Mouse (Mus musculus) ES-E14 (cell line): ENCODE data around the gene Cadm1. TPM values are rescaled to one million over a fixed set of nuclear protein-coding genes. Genes with fewer than 3 reads are reported as not detected.

Source experiments
- DNase-seq: peaks from one replicate; pipeline ENCODE4 v3.0.0-alpha.2; 2013; ENCODE audit warnings: low read depth, low spot score
- H3K27ac ChIP-seq: 2 replicates; pipeline ENCODE4 v1.5.1; 2012; ENCODE audit warnings: low read depth, mild to moderate bottlenecking, low read length, moderate library complexity, mixed read lengths; ENCODE audit not compliant: poor library complexity, insufficient read depth, severe bottlenecking
- H3K36me3 ChIP-seq: 2 replicates; pipeline ENCODE4 v1.6.1; 2012; ENCODE audit warnings: mild to moderate bottlenecking, low read length, moderate library complexity, mixed read lengths; ENCODE audit not compliant: control insufficient read depth, poor library complexity, insufficient read depth, severe bottlenecking
- H3K4me1 ChIP-seq, 2 experiments: fragments of 150-350 bp in 1 of 2; sonication (generic) in 1 of 2; 2 replicates each; pipeline ENCODE4 v1.6.1; 2012; ENCODE audit warnings: low read length in 2 of 2, mild to moderate bottlenecking in 1 of 2, mixed read lengths in 1 of 2; ENCODE audit not compliant: control insufficient read depth in 2 of 2, insufficient read depth in 2 of 2, poor library complexity in 1 of 2
- H3K4me3 ChIP-seq, 2 experiments: fragments of 150-350 bp in 1 of 2; sonication (generic) in 1 of 2; 2 replicates each; pipeline ENCODE4 v1.5.1; 2012; ENCODE audit warnings: low read length in 2 of 2, low read depth in 1 of 2, mild to moderate bottlenecking in 1 of 2, mixed read lengths in 1 of 2; ENCODE audit not compliant: insufficient read depth in 1 of 2, poor library complexity in 1 of 2, severe bottlenecking in 1 of 2
- H3K9ac ChIP-seq: 2 replicates; pipeline ENCODE4 v1.6.1; 2012; ENCODE audit warnings: low read depth, mild to moderate bottlenecking, low read length, mixed read lengths; ENCODE audit not compliant: poor library complexity, insufficient read depth, severe bottlenecking
- H3K9me3 ChIP-seq: fragments of 150-350 bp; sonication (generic); 2 replicates; pipeline ENCODE4 v1.6.1; 2012; ENCODE audit warnings: low read depth, mild to moderate bottlenecking, low read length; ENCODE audit not compliant: control insufficient read depth, insufficient read depth
- CHD2 ChIP-seq: IDR thresholded peaks from 2 replicates; pipeline ENCODE4 v1.6.1; 2014; ENCODE audit warnings: mild to moderate bottlenecking, low read depth, low read length, inconsistent platforms
- HCFC1 ChIP-seq: IDR thresholded peaks from 2 replicates; pipeline ENCODE4 v1.6.1; 2012; ENCODE audit warnings: low read length, inconsistent platforms, borderline replicate concordance; ENCODE audit not compliant: insufficient read depth
- MAFK ChIP-seq: IDR thresholded peaks from 2 replicates; pipeline ENCODE4 v1.6.1; 2014; ENCODE audit warnings: mild to moderate bottlenecking, low read depth, low read length, inconsistent platforms; ENCODE audit not compliant: insufficient read depth
- ZC3H11A ChIP-seq: IDR thresholded peaks from 2 replicates; pipeline ENCODE4 v1.6.1; 2012; ENCODE audit warnings: low read depth, mild to moderate bottlenecking, inconsistent platforms, low read length, borderline replicate concordance
- ZNF384 ChIP-seq: IDR thresholded peaks from 2 replicates; pipeline ENCODE4 v1.6.1; 2012; ENCODE audit warnings: low read depth, low read length, inconsistent platforms
- in situ Hi-C, 2 experiments: fragments of 600-800 bp; cut with MboI; formaldehyde crosslinking; loops; one replicate each; pipeline ENCODE4 v1.15.1; 2025; ENCODE audit warnings: low sequenced_read_pairs in 2 of 2, inconsistent platforms in 1 of 2; ENCODE audit not compliant: unreplicated experiment in 2 of 2
- total RNA-seq: library from RNA; depleted of rRNA; stranded (reverse); fragments of 300-350 nt; gene quantifications from 2 replicates; pipeline ENCODE4 v1.2.3, GENCODE M21; 2012

The Cadm1 gene
- total RNA-seq, 1 experiment = 78.7 TPM

DNA sequence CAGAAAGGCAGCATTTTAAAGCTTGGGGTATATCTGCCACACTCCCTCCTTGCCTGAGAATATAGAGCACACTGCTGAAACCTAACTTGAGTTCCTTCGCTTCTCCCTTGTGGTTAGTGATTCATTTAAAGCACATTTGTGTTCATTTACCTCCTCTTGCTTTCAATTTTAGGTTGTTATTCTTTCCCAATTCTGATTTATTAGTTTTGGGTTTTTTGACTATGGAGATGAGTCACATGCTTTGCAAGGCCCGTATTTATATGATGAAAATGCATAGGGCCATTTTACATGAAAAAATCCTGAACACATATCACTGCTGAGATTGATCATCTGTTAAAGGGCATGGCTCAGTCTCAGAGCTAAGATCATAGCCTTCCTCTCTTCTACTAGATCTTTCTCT is 115.1 kb downstream of the Cadm1 start:
- no peak for TF ChIP-seq ZC3H11A
- no peak for TF ChIP-seq CHD2
- no peak for TF ChIP-seq MAFK
- no peak for TF ChIP-seq ZNF384
- TF ChIP-seq HCFC1 = no peak
- Histone ChIP-seq H3K27ac (no peak overlapping the region), H3K36me3 (no peaks in the 10 kb centered on the region), H3K4me3 (no peak overlapping the region), H3K4me1 (peaks cover 0 to 2% of the 10 kb centered on the region in 2 experiments; a peak in 2 of 4 replicates), H3K9me3 (no peaks in the 10 kb centered on the region), H3K9ac (no peak overlapping the region)
- in situ Hi-C loops = no loop called here
- no peak for DNase-seq

DNA sequence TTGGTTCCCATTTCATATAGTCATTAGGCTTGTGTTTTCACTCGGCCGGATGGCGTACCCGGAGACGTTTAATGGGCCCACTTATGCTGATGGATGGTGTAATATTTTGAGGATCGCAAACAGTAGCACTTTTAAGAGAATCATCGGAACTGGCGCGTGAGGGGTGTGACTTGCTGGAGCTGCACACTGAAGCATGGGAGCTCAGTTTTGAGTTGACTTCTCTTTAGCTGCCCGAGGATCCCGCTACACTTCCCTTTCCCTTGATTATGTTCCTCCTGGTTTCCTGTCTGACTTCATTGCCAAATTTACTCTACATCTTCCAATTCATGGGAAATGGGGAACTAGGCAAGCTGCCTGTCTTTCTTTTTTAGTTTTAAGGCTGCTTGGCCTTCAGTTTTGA is 121.5 kb downstream of the Cadm1 start:
- H3K27ac ChIP-seq = no peak overlapping the region
- no peak overlapping the region for H3K4me3 ChIP-seq
- no peaks in the 10 kb centered on the region for H3K36me3 ChIP-seq
- in situ Hi-C loops = no loop called here
- no peaks in the 10 kb centered on the region; a peak in 1 of 4 replicates for H3K4me1 ChIP-seq
- TF ChIP-seq ZNF384 = no peak
- TF ChIP-seq HCFC1 = no peak
- TF ChIP-seq ZC3H11A = no peak
- no peak for TF ChIP-seq MAFK
- TF ChIP-seq CHD2 = no peak
- no peak for DNase-seq
- no peaks in the 10 kb centered on the region for H3K9me3 ChIP-seq
- no peak overlapping the region for H3K9ac ChIP-seq

DNA sequence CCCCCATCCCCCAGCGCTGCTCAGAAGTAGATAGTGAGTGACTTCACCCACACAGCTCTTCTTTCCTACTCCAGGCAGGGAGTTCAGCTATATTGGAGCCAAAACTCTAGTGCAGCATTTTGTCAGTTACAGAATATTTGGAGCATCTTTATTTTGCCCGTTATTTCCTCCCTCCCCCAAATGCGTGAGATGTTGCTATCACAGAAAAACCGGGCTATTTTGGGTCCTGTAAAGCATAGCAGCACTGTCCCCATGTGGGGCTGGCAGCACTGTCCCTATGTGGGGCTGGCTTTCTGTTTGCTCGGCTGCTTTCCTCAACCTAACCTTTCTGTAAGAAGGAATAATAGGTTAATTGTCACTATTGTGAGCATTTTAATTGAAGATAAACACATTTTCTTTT is 122.2 kb downstream of the Cadm1 start:
- no peaks in the 10 kb centered on the region; a peak in 1 of 4 replicates for H3K4me1 ChIP-seq
- no peak for DNase-seq
- in situ Hi-C loops = no loop called here
- H3K9ac ChIP-seq = no peak overlapping the region
- H3K36me3 ChIP-seq = no peaks in the 10 kb centered on the region
- TF ChIP-seq ZC3H11A (no peak), HCFC1 (no peak), MAFK (no peak), ZNF384 (no peak), CHD2 (no peak)
- no peaks in the 10 kb centered on the region for H3K9me3 ChIP-seq
- H3K4me3 ChIP-seq = no peak overlapping the region
- no peak overlapping the region for H3K27ac ChIP-seq

DNA sequence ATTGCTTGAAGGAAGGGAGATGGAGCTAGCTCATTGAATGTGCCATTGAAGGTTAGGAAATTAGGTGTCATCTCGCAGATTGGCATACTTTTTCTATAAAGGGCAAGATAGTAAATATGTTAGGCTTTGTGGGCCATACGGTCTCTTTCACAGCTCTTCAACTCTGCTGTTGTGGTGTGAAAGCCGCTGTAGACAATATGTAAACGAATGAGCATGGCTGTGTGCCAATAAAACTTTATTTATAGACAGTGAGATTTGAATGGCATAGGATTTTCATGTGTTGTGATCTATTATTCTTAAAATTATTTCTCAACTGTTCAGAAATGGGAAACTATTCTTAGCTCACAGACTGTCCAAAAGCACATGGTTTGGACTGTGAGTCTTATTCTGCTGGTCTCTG is 123.0 kb downstream of the Cadm1 start:
- no peaks in the 10 kb centered on the region; a peak in 1 of 4 replicates for H3K4me1 ChIP-seq
- TF ChIP-seq HCFC1 = no peak
- TF ChIP-seq ZC3H11A = no peak
- no peaks in the 10 kb centered on the region for H3K9me3 ChIP-seq
- no peak overlapping the region for H3K9ac ChIP-seq
- no peak for DNase-seq
- no peak overlapping the region for H3K4me3 ChIP-seq
- no peaks in the 10 kb centered on the region for H3K36me3 ChIP-seq
- in situ Hi-C loops = no loop called here
- no peak overlapping the region for H3K27ac ChIP-seq

DNA sequence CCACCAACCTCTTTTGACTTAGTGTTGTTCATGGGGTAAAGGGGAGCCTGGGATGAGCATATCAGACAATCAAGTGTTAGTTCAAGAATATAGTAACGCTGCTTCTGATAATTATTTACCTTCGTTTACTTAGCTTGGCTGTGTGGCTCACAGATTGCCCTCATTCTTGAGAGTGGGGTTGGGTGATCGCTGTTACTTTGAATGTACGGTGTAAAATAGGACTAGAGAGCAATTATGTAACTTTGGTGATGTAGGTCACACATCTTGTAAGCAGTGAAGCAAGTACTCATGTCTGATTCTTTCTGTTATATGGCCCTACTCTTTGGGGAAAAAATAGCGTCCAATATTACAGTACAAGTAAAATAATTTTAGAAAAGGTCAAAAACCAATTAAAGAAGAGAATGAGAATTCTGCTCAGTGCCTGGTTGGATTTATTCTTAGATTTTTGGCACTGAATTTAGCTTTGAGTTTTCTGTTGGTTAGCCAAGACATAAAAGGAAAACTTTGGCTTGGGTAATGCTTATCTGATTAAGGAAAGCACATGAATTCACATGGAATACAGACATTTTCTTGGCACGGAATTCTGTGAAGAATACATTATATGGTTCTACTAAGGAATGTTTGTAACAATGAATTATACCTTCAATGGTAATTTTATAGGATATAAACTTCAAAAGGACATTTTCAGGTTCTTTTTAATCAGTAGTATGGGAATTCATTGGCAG is 129.6 kb downstream of the Cadm1 start:
- TF ChIP-seq CHD2 = no peak
- Histone ChIP-seq H3K36me3 (no peaks in the 10 kb centered on the region), H3K4me1 (no peaks in the 10 kb centered on the region), H3K9ac (no peak overlapping the region), H3K27ac (no peak overlapping the region), H3K9me3 (no peaks in the 10 kb centered on the region; the same call in 1 of the 2 replicates), H3K4me3 (no peak overlapping the region)
- DNase-seq = no peak
- in situ Hi-C loops = no loop called here
